Mouse (Mus musculus) Patski (cell line): ENCODE data around the gene Prdm15. TPM values are rescaled to one million over a fixed set of nuclear protein-coding genes. Genes with fewer than 3 reads are reported as not detected.

Experiments
- ATAC-seq: fragments of 100-300 bp; one replicate; pipeline ENCODE4 v1.8.0; 2021
- CTCF ChIA-PET: fragments of 350-600 bp; sonication (Branson Sonifier 250); formaldehyde crosslinking; loops from one replicate; lab custom pipeline; 2022; ENCODE audit warnings: inconsistent platforms; lab: Charles Lee
- POLR2A ChIA-PET: fragments of 350-600 bp; sonication (Branson Sonifier 250); formaldehyde crosslinking; loops from one replicate; lab custom pipeline; 2022; ENCODE audit warnings: antibody characterized with exemption, inconsistent platforms; lab: Charles Lee
- DNase-seq: peaks from one replicate; pipeline ENCODE4 v3.0.0-alpha.2; 2011; ENCODE audit warnings: low read depth, low spot score
- H3K27me3 ChIP-seq: fragments of 371-371 bp; one replicate; pipeline ENCODE4 v1.5.1; 2021
- CTCF ChIP-seq: fragments of 100-300 bp; IDR thresholded peaks from one replicate; pipeline ENCODE4 v1.5.1; 2021
- in situ Hi-C: fragments of 300-500 bp; cut with MboI; formaldehyde crosslinking; loops from 3 replicates; pipeline ENCODE4 v1.11.1; 2018; ENCODE audit warnings: low pct_unique_long_range_greater_than_20kb, mixed read lengths
- polyA plus RNA-seq: library from polyadenylated mRNA; unstranded; gene quantifications from one replicate; pipeline ENCODE4 v1.2.3, GENCODE M21; 2021

Gene Prdm15
- polyA plus RNA-seq, 1 experiment from 2014 or later = 6.8 TPM

GRCm38 (mm10) chr16:97752316-97752941 is 99.2 kb downstream of the Prdm15 start:
- CTCF ChIA-PET = no interaction called here
- ATAC-seq (no peak), DNase-seq (no peak)
- no peak for TF ChIP-seq CTCF
- POLR2A ChIA-PET = no interaction called here
- H3K27me3 ChIP-seq = no peaks in the 10 kb centered on the region
- in situ Hi-C loops = no loop called here

DNA sequence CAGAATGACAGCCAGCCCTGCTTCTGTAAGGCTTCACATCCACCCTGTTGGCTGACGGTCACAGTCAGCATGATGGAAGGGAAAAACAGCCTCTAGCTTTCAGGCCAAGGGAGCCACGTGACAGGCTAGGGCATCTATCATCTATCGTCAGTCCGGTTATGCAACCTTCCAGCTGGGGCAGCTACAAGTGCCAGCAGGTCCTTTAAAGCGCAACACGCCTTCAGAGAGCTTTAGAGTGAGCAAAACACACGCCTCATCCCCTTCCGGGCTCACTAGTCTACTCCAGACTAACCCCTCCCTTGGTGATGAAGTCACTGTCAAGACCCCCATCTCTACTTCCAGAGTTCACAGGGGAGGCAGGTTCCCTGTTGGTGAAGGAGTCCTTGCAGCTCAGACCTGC is 99.8 kb downstream of the Prdm15 start:
- DNase-seq (no peak), ATAC-seq (no peak)
- POLR2A ChIA-PET = no interaction called here
- H3K27me3 ChIP-seq = no peaks in the 10 kb centered on the region
- CTCF ChIA-PET = no interaction called here
- in situ Hi-C loops = no loop called here
- TF ChIP-seq CTCF = no peak

GRCm38 (mm10) chr16:97748421-97748820 is 103.2 kb downstream of the Prdm15 start:
- ATAC-seq (no peak), DNase-seq (no peak)
- no peak for TF ChIP-seq CTCF
- ChIA-PET CTCF (no interaction called here), POLR2A (no interaction called here)
- no peaks in the 10 kb centered on the region for H3K27me3 ChIP-seq
- in situ Hi-C loops = no loop called here

Other genes with a start within 250 kb of the Prdm15 start
- 0.12 TPM for gene Tmprss2, start 240.7 kb downstream of the Prdm15 start, polyA plus RNA-seq
- 2.3 TPM for gene Ripk4, start 88.1 kb downstream of the Prdm15 start, polyA plus RNA-seq
- gene C2cd2, start 110.7 kb upstream of the Prdm15 start, polyA plus RNA-seq = 13.8 TPM
- 23.0 TPM for gene Zbtb21, start 110.8 kb upstream of the Prdm15 start, polyA plus RNA-seq
- gene B230307C23Rik, start 145.5 kb upstream of the Prdm15 start, polyA plus RNA-seq = 14.3 TPM
- gene A630089N07Rik, start 230.6 kb upstream of the Prdm15 start, polyA plus RNA-seq = 10.1 TPM